Mouse (Mus musculus): Measurements from ENCODE around the gene Mrps6. TPM values are rescaled to one million over a fixed set of nuclear protein-coding genes. Genes with fewer than 3 reads are reported as not detected.

The Mrps6 gene
- total RNA-seq, 2 experiments from 2014 or later = 64.2 to 66.1 TPM

Other genes with a start within 250 kb of the Mrps6 start
- under 1 TPM in 1 of 2 experiments, not detected in 1; 0.37 TPM for gene Gm49711, start within 50 bp of the Mrps6 start, total RNA-seq (2021)
- 10 to 100 TPM; 15.7 to 20.8 TPM for gene Slc5a3, start 52 bp downstream of the Mrps6 start, total RNA-seq (2021)
- not detected for gene Kcne2, start 234.1 kb downstream of the Mrps6 start, total RNA-seq (2021)
- 10 to 100 TPM; 49.0 to 51.8 TPM for gene Smim11, start 243.0 kb downstream of the Mrps6 start, total RNA-seq (2021)